Mouse (Mus musculus): ENCODE measurements around the gene Macrod2. TPM values are rescaled to one million over a fixed set of nuclear protein-coding genes. Genes with fewer than 3 reads are reported as not detected.

The Macrod2 gene
- polyA plus RNA-seq, 1 experiment: not detected

GRCm38 (mm10) chr2:141441896-141442295, 1046.8 kb downstream of the Macrod2 start:
- Histone ChIP-seq H3K4me1 (ENCODE audit: control insufficient read depth, insufficient read depth, low read length) (no peaks in the 10 kb centered on the region), H3K4me3 (ENCODE audit: insufficient read depth, low read depth, low read length) (no peak overlapping the region), H3K27ac (ENCODE audit: insufficient read depth, low read depth, low read length) (no peak overlapping the region)
- 82% methylated on average over 2 of the region's 2 CpGs for WGBS
- no peak for TF ChIP-seq POLR2A (IDR thresholded peaks at IDR 0.05; ENCODE audit: insufficient read depth, low read depth, low read length)
- TF ChIP-seq CTCF (IDR thresholded peaks at IDR 0.05; ENCODE audit: insufficient read depth, low read depth, low read length): no peak

DNA sequence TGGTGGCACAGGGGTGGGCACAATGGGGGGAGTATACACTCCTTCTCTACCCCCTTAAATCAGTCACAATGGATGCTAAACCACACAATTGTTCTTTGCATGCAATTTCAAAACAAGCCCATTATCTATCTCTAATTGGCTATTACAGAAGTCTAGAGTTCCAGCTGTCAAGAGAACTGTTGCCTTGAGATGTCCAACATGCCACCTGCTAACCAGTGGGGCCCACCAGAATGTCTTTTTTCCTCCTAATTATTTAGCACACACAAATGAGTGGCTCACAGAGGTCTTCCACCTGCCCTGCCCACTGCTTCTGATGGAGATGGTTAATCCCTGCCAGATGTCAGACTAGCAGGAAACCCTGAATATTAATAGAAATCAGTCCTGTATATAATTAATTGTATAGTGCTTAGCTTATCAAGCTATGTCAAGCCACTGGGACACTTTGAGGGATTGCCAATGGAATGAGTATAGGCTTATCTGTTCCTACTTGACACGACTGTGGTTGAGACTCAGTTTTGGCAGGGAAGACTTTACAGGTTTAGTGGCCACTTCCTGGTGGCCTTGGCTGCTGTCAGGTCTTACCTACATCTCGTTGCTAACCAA, 1054.1 kb downstream of the Macrod2 start:
- H3K27ac ChIP-seq (ENCODE audit: insufficient read depth, low read depth, low read length): no peak overlapping the region
- no peak for TF ChIP-seq POLR2A (IDR thresholded peaks at IDR 0.05; ENCODE audit: insufficient read depth, low read depth, low read length)
- TF ChIP-seq CTCF (IDR thresholded peaks at IDR 0.05; ENCODE audit: insufficient read depth, low read depth, low read length): no peak
- H3K4me1 ChIP-seq (ENCODE audit: control insufficient read depth, insufficient read depth, low read length): no peaks in the 10 kb centered on the region
- WGBS: 78% methylated on average over 2 of the region's 2 CpGs
- H3K4me3 ChIP-seq (ENCODE audit: insufficient read depth, low read depth, low read length): no peak overlapping the region

DNA sequence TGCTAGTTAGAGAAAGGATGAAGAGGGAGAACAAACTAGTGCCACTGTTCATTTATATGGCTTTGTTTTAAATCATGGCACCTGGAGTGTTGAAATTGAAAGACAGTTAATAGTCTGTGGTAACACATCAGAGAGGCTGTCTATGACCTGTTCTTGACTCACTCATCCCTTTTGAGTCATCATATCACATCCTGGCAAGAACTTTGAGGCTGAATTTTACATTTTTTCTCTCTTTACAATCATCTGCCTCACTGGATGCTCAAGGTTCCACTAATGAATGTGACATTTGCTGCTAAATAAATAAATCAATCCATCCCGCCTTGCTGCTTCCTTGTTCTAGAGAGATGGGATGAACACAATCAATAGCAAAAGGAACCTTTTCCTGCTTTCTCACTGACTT, 1068.8 kb downstream of the Macrod2 start:
- WGBS: 100% methylated on average over 1 of the region's 1 CpGs
- no peak for TF ChIP-seq POLR2A (IDR thresholded peaks at IDR 0.05; ENCODE audit: insufficient read depth, low read depth, low read length)
- TF ChIP-seq CTCF (IDR thresholded peaks at IDR 0.05; ENCODE audit: insufficient read depth, low read depth, low read length): no peak

GRCm38 (mm10) chr2:141472791-141473190, 1077.7 kb downstream of the Macrod2 start:
- H3K27ac ChIP-seq (ENCODE audit: insufficient read depth, low read depth, low read length): no peak overlapping the region
- 98% methylated on average over 1 of the region's 1 CpGs for WGBS
- no peaks in the 10 kb centered on the region for H3K4me1 ChIP-seq (ENCODE audit: control insufficient read depth, insufficient read depth, low read length)
- no peak for TF ChIP-seq CTCF (IDR thresholded peaks at IDR 0.05; ENCODE audit: insufficient read depth, low read depth, low read length)
- TF ChIP-seq POLR2A (IDR thresholded peaks at IDR 0.05; ENCODE audit: insufficient read depth, low read depth, low read length): no peak
- H3K4me3 ChIP-seq (ENCODE audit: insufficient read depth, low read depth, low read length): no peak overlapping the region

More for the DNA sequence above, 1068.8 kb downstream of the Macrod2 start:
- no peaks in the 10 kb centered on the region for H3K4me1 ChIP-seq (ENCODE audit: control insufficient read depth, insufficient read depth, low read length)
- H3K27ac ChIP-seq (ENCODE audit: insufficient read depth, low read depth, low read length): no peak overlapping the region
- H3K4me3 ChIP-seq (ENCODE audit: insufficient read depth, low read depth, low read length): no peak overlapping the region

DNA sequence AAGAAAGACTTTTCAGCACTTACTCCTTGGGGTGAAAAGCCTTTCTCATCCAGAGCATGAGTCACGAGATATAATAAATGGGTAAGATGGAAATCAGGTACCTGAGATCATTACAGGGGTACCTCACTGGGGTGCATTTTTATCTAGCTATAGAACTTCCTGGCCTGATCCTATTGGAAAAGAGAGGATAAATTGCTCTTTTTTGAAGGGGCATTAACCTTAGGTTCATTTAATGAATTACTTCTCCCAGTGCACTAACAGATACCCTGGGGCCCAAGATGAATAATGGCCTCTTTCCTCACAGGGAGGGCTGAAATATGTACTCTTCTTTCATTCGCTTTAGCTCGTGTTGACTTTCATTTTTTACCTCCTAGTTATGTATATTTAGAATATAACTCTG, 1082.5 kb downstream of the Macrod2 start:
- TF ChIP-seq CTCF (IDR thresholded peaks at IDR 0.05; ENCODE audit: insufficient read depth, low read depth, low read length) (no peak), POLR2A (IDR thresholded peaks at IDR 0.05; ENCODE audit: insufficient read depth, low read depth, low read length) (no peak)

DNA sequence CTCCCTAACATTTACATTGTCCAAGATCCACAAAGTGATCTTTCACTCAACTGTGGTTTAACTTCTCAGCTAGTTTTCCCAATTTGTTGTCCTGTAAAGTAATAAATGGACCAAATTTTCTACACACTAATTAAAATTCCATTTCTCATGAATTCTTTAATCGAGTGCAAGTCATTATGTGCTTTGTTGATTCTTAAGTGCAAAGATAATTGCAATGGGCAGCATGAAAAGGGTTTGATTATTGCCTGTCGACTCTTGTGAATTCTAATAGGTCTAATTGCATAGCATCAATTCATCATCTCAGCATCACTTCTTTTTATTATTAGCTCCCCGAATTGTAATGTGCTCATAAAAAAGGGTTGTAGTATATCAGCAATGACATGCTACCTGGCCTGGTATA, 1095.4 kb downstream of the Macrod2 start:
- 37% methylated on average over 3 of the region's 3 CpGs for WGBS
- Histone ChIP-seq H3K4me3 (ENCODE audit: insufficient read depth, low read depth, low read length) (no peak overlapping the region), H3K27ac (ENCODE audit: insufficient read depth, low read depth, low read length) (no peak overlapping the region), H3K4me1 (ENCODE audit: control insufficient read depth, insufficient read depth, low read length) (no peaks in the 10 kb centered on the region)
- no peak for TF ChIP-seq CTCF (IDR thresholded peaks at IDR 0.05; ENCODE audit: insufficient read depth, low read depth, low read length)
- TF ChIP-seq POLR2A (IDR thresholded peaks at IDR 0.05; ENCODE audit: insufficient read depth, low read depth, low read length): no peak

More for the DNA sequence above, 1082.5 kb downstream of the Macrod2 start:
- H3K4me1 ChIP-seq (ENCODE audit: control insufficient read depth, insufficient read depth, low read length): no peaks in the 10 kb centered on the region
- H3K4me3 ChIP-seq (ENCODE audit: insufficient read depth, low read depth, low read length): no peak overlapping the region
- no peak overlapping the region for H3K27ac ChIP-seq (ENCODE audit: insufficient read depth, low read depth, low read length)
- 90% methylated on average over 3 of the region's 3 CpGs for WGBS

DNA sequence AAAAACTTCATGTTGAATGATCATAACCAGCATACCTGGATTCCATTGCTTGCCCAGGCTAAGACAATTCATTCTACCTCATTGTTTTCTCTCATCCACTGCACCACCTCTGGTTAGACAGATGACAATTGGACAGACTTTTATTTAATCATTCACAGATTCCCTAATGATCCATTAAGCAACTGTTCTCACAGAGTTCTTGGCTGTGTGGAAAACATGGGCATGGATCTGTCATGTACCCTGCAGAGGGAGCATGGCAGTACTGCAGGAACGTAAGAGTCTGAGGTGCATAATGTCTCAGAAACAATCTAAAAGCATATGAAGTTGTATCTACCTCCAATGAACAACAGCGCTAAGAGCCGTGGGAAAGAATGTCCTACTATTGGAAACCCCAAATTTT, 1110.3 kb downstream of the Macrod2 start:
- 97% methylated on average over 3 of the region's 3 CpGs for WGBS
- Histone ChIP-seq H3K27ac (ENCODE audit: insufficient read depth, low read depth, low read length) (no peak overlapping the region), H3K4me1 (ENCODE audit: control insufficient read depth, insufficient read depth, low read length) (no peaks in the 10 kb centered on the region), H3K4me3 (ENCODE audit: insufficient read depth, low read depth, low read length) (no peak overlapping the region)
- no peak for TF ChIP-seq CTCF (IDR thresholded peaks at IDR 0.05; ENCODE audit: insufficient read depth, low read depth, low read length)
- no peak for TF ChIP-seq POLR2A (IDR thresholded peaks at IDR 0.05; ENCODE audit: insufficient read depth, low read depth, low read length)

DNA sequence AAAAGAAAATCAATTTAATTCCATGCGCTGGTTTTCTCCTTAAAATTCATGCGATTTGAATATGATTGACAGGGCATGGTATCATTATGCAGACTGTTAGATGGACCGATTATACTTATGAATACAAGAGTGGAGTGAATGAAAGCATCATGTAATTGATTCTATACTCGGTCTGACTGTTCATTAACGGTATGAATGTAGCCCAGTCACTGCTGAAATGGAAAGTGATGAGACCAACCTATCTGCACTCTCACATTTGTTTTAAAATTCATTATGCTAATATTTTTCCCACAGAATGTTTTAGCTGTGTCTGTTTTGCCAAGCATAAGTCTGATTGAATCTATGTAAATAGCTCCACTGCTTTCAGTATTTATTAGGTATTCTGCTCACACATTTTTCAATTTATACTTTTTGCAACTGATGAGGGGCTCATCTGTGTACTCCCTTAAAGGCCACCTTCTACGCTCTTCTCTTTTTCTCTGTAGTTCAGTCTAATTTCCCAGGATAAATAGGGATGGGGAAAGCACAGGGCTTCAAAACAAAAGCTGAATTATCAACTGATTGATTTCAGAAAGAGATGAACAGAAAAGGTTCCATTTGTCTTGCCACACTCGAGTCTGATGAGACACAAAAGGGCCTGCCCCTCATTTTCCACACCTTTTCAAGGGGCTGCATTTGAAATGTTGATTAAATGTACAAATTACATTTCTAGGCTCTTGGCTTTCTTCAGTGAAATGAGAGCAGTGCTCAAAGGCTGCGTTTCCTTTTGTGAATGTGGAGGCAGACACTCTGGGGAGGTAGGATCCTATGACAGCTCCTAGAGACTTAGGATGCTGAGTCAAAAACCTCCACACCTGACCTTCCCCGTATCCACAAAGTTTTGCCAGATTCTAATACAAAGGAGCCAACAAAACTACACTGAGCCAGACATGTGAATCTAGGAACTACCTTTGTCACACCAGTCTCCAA, 1113.1 kb downstream of the Macrod2 start:
- Histone ChIP-seq H3K4me1 (ENCODE audit: control insufficient read depth, insufficient read depth, low read length) (no peaks in the 10 kb centered on the region), H3K4me3 (ENCODE audit: insufficient read depth, low read depth, low read length) (no peak overlapping the region), H3K27ac (ENCODE audit: insufficient read depth, low read depth, low read length) (no peak overlapping the region)
- 63% methylated on average over 9 of the region's 9 CpGs for WGBS
- no peak for TF ChIP-seq CTCF (IDR thresholded peaks at IDR 0.05; ENCODE audit: insufficient read depth, low read depth, low read length)
- TF ChIP-seq POLR2A (IDR thresholded peaks at IDR 0.05; ENCODE audit: insufficient read depth, low read depth, low read length): no peak

DNA sequence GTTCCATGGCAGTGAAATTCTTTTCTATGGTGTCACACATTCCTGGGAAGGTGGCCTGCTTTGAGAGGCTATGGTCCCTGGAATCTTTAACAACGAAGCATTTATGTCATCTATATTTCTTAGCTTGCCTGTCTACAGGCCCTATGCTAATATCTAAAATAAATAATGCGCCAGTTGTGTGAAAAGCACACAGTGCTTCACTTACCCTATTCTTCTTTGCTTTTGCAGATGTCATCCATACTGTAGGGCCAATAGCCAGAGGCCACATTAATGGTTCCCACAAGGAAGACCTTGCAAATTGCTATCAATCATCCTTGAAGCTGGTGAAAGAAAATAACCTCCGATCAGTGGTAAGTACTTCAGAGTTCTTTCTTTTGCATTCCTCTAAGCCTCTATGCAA, 1119.9 kb downstream of the Macrod2 start:
- Histone ChIP-seq H3K4me1 (ENCODE audit: control insufficient read depth, insufficient read depth, low read length) (no peaks in the 10 kb centered on the region), H3K4me3 (ENCODE audit: insufficient read depth, low read depth, low read length) (no peak overlapping the region), H3K27ac (ENCODE audit: insufficient read depth, low read depth, low read length) (no peak overlapping the region)
- TF ChIP-seq POLR2A (IDR thresholded peaks at IDR 0.05; ENCODE audit: insufficient read depth, low read depth, low read length) (no peak), CTCF (IDR thresholded peaks at IDR 0.05; ENCODE audit: insufficient read depth, low read depth, low read length) (no peak)
- 76% methylated on average over 3 of the region's 3 CpGs for WGBS
